ENCODE assay signal across 18 mouse cellular contexts in the genomic region with DNA sequence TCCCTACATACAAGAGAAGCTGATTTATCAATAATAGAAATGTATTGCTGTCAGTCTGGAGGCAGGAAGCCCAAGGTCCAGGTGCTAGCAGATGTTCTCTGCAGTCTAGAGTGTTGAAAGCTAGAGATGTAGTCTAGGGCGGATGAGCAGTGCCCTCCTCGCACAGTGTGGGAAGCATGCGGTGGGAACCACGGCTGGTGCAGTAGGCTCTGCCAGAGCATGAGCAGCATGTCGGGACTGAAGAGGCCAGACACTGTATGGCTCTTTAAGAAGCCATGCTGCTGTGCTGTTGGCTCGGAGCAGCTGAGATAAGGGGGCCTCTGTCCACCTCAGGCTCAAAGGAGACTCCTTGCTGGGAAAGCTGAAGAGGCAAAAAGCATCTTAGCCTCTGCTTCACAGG.
DNase-seq lines count a peak whose midpoint lies in the region; ATAC-seq and TF ChIP-seq lines count a peak whose summit lies in the region.
"Had no signal": no experiment of that assay in that cellular context is flagged by ENCODE, and none has a peak within 500 bp of the region (broad histone marks: within the 10 kb centered on the region; RNA-seq: fewer than 3 reads in every experiment).

No protein-coding gene starts in this region.

- no peak overlapping the region for H3K27ac ChIP-seq in forebrain, postnatal 0 days (ENCODE audit: low read depth, low read length)
- H3K27ac ChIP-seq in forebrain, embryonic 16.5 days (ENCODE audit: low read length): no peak overlapping the region
- H3K27ac ChIP-seq in hindbrain, embryonic 12.5 days: peak overlapping the region; percentile 67
- peak overlapping the region; percentile 69 for H3K27ac ChIP-seq in midbrain, embryonic 12.5 days (replicated peaks)
- H3K27ac ChIP-seq in neural tube, embryonic 14.5 days (ENCODE audit: low read depth, low read length): peak overlapping the region; percentile 46; the same call in 1 of the 2 replicates
- H3K27ac ChIP-seq: liver, embryonic 15.5 days had no signal

- no peak overlapping the region for H3K9ac ChIP-seq in forebrain, postnatal 0 days
- no peak overlapping the region for H3K9ac ChIP-seq in forebrain, embryonic 16.5 days (replicated peaks; ENCODE audit: low read depth, low read length)
- H3K9ac ChIP-seq in hindbrain, embryonic 12.5 days: no peak overlapping the region
- no peak overlapping the region for H3K9ac ChIP-seq in midbrain, embryonic 12.5 days (replicated peaks)
- no peak overlapping the region for H3K9ac ChIP-seq in neural tube, embryonic 14.5 days (replicated peaks; ENCODE audit: low read depth, low read length)
- H3K9ac ChIP-seq: liver, embryonic 15.5 days had no signal

- H3K4me1 ChIP-seq in forebrain, postnatal 0 days (ENCODE audit: insufficient read depth): no peaks in the 10 kb centered on the region
- peaks cover 5% of the 10 kb centered on the region for H3K4me1 ChIP-seq in forebrain, embryonic 16.5 days (replicated peaks; ENCODE audit: control insufficient read depth, insufficient read depth, low read length)
- H3K4me1 ChIP-seq in hindbrain, embryonic 12.5 days: peaks cover 35% of the 10 kb centered on the region
- peaks cover 24% of the 10 kb centered on the region for H3K4me1 ChIP-seq in midbrain, embryonic 12.5 days
- H3K4me1 ChIP-seq in neural tube, embryonic 14.5 days (ENCODE audit: control insufficient read depth, insufficient read depth, low read length): peaks cover 24% of the 10 kb centered on the region

- no peak overlapping the region for H3K4me2 ChIP-seq in forebrain, postnatal 0 days (ENCODE audit: low read depth)
- no peak overlapping the region for H3K4me2 ChIP-seq in forebrain, embryonic 16.5 days (ENCODE audit: low read length)
- H3K4me2 ChIP-seq in hindbrain, embryonic 12.5 days (replicated peaks): no peak overlapping the region
- no peak overlapping the region for H3K4me2 ChIP-seq in midbrain, embryonic 12.5 days (replicated peaks)
- no peak overlapping the region for H3K4me2 ChIP-seq in neural tube, embryonic 14.5 days (ENCODE audit: low read depth, low read length)
- H3K4me2 ChIP-seq: liver, embryonic 15.5 days had no signal

- intact Hi-C loops in left cerebral cortex, postnatal 36 days (cut with DNase I): no loop called here

- peak; percentile 51; the same call in 1 of the 2 replicates for ATAC-seq in forebrain, postnatal 0 days
- ATAC-seq in forebrain, embryonic 16.5 days: no peak
- 0 out of 2 replicates have a peak, but pooled peaks have one; percentile 10 for ATAC-seq in hindbrain, embryonic 12.5 days (ENCODE audit: low FRiP score)
- no peak for ATAC-seq in midbrain, embryonic 12.5 days (ENCODE audit: low FRiP score, low read depth)
- no peak for ATAC-seq in neural tube, embryonic 14.5 days (ENCODE audit: low read depth)
- ATAC-seq: lung, postnatal 0 days had no signal

- no peak for DNase-seq in forebrain, postnatal 0 days
- no peak for DNase-seq in left cerebral cortex, postnatal 36 days (ENCODE audit: low spot score in 2 of 2)
- no peak for DNase-seq in thymus, postnatal 25 days
- DNase-seq: adrenal gland, postnatal 10 days; B cell, adult 2 months; cerebellum, adult 11-12 months; heart, adult 18-20 months; heart, postnatal 4 days; kidney, adult 11 months; kidney, postnatal 10 days; retina, postnatal 1 day; thymus, postnatal 4 days had no signal

- no peaks in the 10 kb centered on the region for H3K9me3 ChIP-seq in forebrain, postnatal 0 days (ENCODE audit: low read length)
- H3K9me3 ChIP-seq in forebrain, embryonic 16.5 days (ENCODE audit: control insufficient read depth, low read length): no peaks in the 10 kb centered on the region
- no peaks in the 10 kb centered on the region for H3K9me3 ChIP-seq in hindbrain, embryonic 12.5 days (replicated peaks)
- H3K9me3 ChIP-seq in midbrain, embryonic 12.5 days: no peaks in the 10 kb centered on the region
- H3K9me3 ChIP-seq in neural tube, embryonic 14.5 days (ENCODE audit: control insufficient read depth, low read length): no peaks in the 10 kb centered on the region
- H3K9me3 ChIP-seq: liver, embryonic 15.5 days had no signal

- H3K27me3 ChIP-seq in forebrain, postnatal 0 days (ENCODE audit: insufficient read depth, low read length): no peaks in the 10 kb centered on the region
- H3K27me3 ChIP-seq in forebrain, embryonic 16.5 days (replicated peaks; ENCODE audit: control insufficient read depth, insufficient read depth, low read length): no peaks in the 10 kb centered on the region
- H3K27me3 ChIP-seq in hindbrain, embryonic 12.5 days: no peaks in the 10 kb centered on the region
- H3K27me3 ChIP-seq in midbrain, embryonic 12.5 days: no peaks in the 10 kb centered on the region
- H3K27me3 ChIP-seq in neural tube, embryonic 14.5 days (ENCODE audit: control insufficient read depth, insufficient read depth, low read length): no peaks in the 10 kb centered on the region
- H3K27me3 ChIP-seq: liver, embryonic 15.5 days had no signal

- no peak overlapping the region for H3K4me3 ChIP-seq in forebrain, postnatal 0 days (ENCODE audit: low read depth, low read length)
- no peak overlapping the region for H3K4me3 ChIP-seq in forebrain, embryonic 16.5 days (replicated peaks; ENCODE audit: low read length)
- H3K4me3 ChIP-seq in hindbrain, embryonic 12.5 days: no peak overlapping the region
- H3K4me3 ChIP-seq in midbrain, embryonic 12.5 days: no peak overlapping the region
- H3K4me3 ChIP-seq in neural tube, embryonic 14.5 days (ENCODE audit: low read depth, low read length): no peak overlapping the region
- H3K4me3 ChIP-seq: liver, embryonic 15.5 days had no signal

- no peaks in the 10 kb centered on the region; the same call in 1 of the 2 replicates for H3K36me3 ChIP-seq in forebrain, postnatal 0 days (ENCODE audit: insufficient read depth)
- H3K36me3 ChIP-seq in forebrain, embryonic 16.5 days (ENCODE audit: control insufficient read depth, insufficient read depth): no peaks in the 10 kb centered on the region
- H3K36me3 ChIP-seq in hindbrain, embryonic 12.5 days: peaks cover 11% of the 10 kb centered on the region
- no peaks in the 10 kb centered on the region for H3K36me3 ChIP-seq in midbrain, embryonic 12.5 days
- no peaks in the 10 kb centered on the region for H3K36me3 ChIP-seq in neural tube, embryonic 14.5 days (ENCODE audit: control insufficient read depth, insufficient read depth, low read length)

- TF ChIP-seq CTCF in forebrain, postnatal 0 days (IDR thresholded peaks at IDR 0.05; ENCODE audit: low read depth): no peak

- WGBS in forebrain, postnatal 0 days: 54% methylated on average over 6 of the region's 6 CpGs
- 53% methylated on average over 6 of the region's 6 CpGs for WGBS in forebrain, embryonic 16.5 days
- WGBS in hindbrain, embryonic 12.5 days: 57% methylated on average over 6 of the region's 6 CpGs
- whole genome bisulfite sequencing in midbrain, embryonic 12.5 days: 68% methylated on average over 6 of the region's 6 CpGs
- WGBS in neural tube, embryonic 14.5 days: 45% methylated on average over 6 of the region's 6 CpGs

Comparison
In these comparisons a context has a peak if more than half of its experiments do, and no peak if none do; other contexts are left out.
1. ATAC-seq: peak in forebrain, postnatal 0 days (single experiment) and hindbrain, embryonic 12.5 days (single experiment); none in forebrain, embryonic 16.5 days (single experiment), midbrain, embryonic 12.5 days (single experiment) and neural tube, embryonic 14.5 days (single experiment).
2. H3K27ac ChIP-seq: peak in hindbrain, embryonic 12.5 days (single experiment), midbrain, embryonic 12.5 days (single experiment) and neural tube, embryonic 14.5 days (single experiment); none in forebrain, postnatal 0 days (single experiment) and forebrain, embryonic 16.5 days (single experiment).